Mouse (Mus musculus) C2C12 (cell line): ENCODE results near the gene Nfkbib. TPM values are rescaled to one million over a fixed set of nuclear protein-coding genes. Genes with fewer than 3 reads are reported as not detected.

ENCODE experiments used
- H3K27me3 ChIP-seq: one replicate; pipeline ENCODE4 v1.6.1; 2011; ENCODE audit not compliant: control insufficient read depth, insufficient read depth, insufficient read length
- H3K36me3 ChIP-seq: one replicate; pipeline ENCODE4 v1.6.1; 2011; ENCODE audit not compliant: control insufficient read depth, insufficient read depth
- H3K4me3 ChIP-seq: one replicate; pipeline ENCODE4 v1.5.1; 2011; ENCODE audit warnings: mild to moderate bottlenecking, control low read depth; ENCODE audit not compliant: poor library complexity, insufficient read depth, severe bottlenecking
- H3K79me2 ChIP-seq: one replicate; pipeline ENCODE4 v1.6.1; 2011; ENCODE audit not compliant: control insufficient read depth, insufficient read depth
- H3K79me3 ChIP-seq: one replicate; pipeline ENCODE4 v1.6.1; 2011; ENCODE audit warnings: low read depth, control low read depth
- H3ac ChIP-seq: one replicate; pipeline ENCODE3; 2011; ENCODE audit warnings: low read depth; ENCODE audit not compliant: control insufficient read depth, insufficient read length
- CEBPB ChIP-seq: IDR thresholded peaks from one replicate; pipeline ENCODE4 v1.6.1; 2011; ENCODE audit warnings: low read depth, mild to moderate bottlenecking, control low read depth, moderate library complexity
- CTCF ChIP-seq: IDR thresholded peaks from one replicate; pipeline ENCODE4 v1.5.1; 2011; ENCODE audit not compliant: control insufficient read depth, insufficient read depth, insufficient read length
- FOSL1 ChIP-seq: IDR thresholded peaks from one replicate; pipeline ENCODE4 v1.8.0; 2011; ENCODE audit warnings: mild to moderate bottlenecking, low read length; ENCODE audit not compliant: poor library complexity, insufficient read depth, severe bottlenecking
- MAX ChIP-seq: IDR thresholded peaks from one replicate; pipeline ENCODE4 v1.6.1; 2011; ENCODE audit warnings: mild to moderate bottlenecking, control low read depth
- MYOD1 ChIP-seq: IDR thresholded peaks from one replicate; pipeline ENCODE4 v1.6.1; 2011; ENCODE audit warnings: low read depth; ENCODE audit not compliant: control insufficient read depth, insufficient read length
- MYOG ChIP-seq: IDR thresholded peaks from one replicate; pipeline ENCODE4 v1.6.1; 2011; ENCODE audit not compliant: control insufficient read depth, insufficient read length; ENCODE audit errors: extremely low read depth
- USF1 ChIP-seq: IDR thresholded peaks from one replicate; pipeline ENCODE4 v1.6.1; 2011; ENCODE audit warnings: low read depth, mild to moderate bottlenecking, control low read depth, moderate library complexity
- polyA plus RNA-seq: library from polyadenylated mRNA; unstranded; fragments of >200 nt; fragmentation: generic; extraction: Trizol; gene quantifications from one replicate; pipeline ENCODE4 v1.2.1, GENCODE M21; 2012; ENCODE audit warnings: missing spikeins

The Nfkbib gene
- polyA plus RNA-seq, 1 experiment, result 45.1 TPM

GRCm38 (mm10) chr7:28778825-28779224, 11.5 kb upstream of the Nfkbib start:
- H3K79me2 ChIP-seq, result no peaks in the 10 kb centered on the region
- no peak overlapping the region for H3ac ChIP-seq
- TF ChIP-seq MYOD1 (no peak), MYOG (no peak), CEBPB (no peak), USF1 (no peak), CTCF (no peak), FOSL1 (no peak), MAX (no peak)
- no peaks in the 10 kb centered on the region for H3K79me3 ChIP-seq
- H3K36me3 ChIP-seq, result no peaks in the 10 kb centered on the region
- no peak overlapping the region for H3K4me3 ChIP-seq
- no peaks in the 10 kb centered on the region for H3K27me3 ChIP-seq

- H3K27me3 ChIP-seq, result no peaks in the 10 kb centered on the region
- H3K79me2 ChIP-seq, result no peaks in the 10 kb centered on the region
- no peak for TF ChIP-seq CTCF
- TF ChIP-seq USF1, result no peak
- no peak for TF ChIP-seq MAX
- TF ChIP-seq MYOG, result no peak
- TF ChIP-seq MYOD1, result no peak
- TF ChIP-seq FOSL1, result no peak
- no peak overlapping the region for H3ac ChIP-seq
- H3K36me3 ChIP-seq, result no peaks in the 10 kb centered on the region
- H3K4me3 ChIP-seq, result no peak overlapping the region
- H3K79me3 ChIP-seq, result no peaks in the 10 kb centered on the region
Measured at GRCm38 (mm10) chr7:28775129-28775528, 7.8 kb upstream of the Nfkbib start.

- Histone ChIP-seq H3K4me3 (no peak overlapping the region), H3K36me3 (no peaks in the 10 kb centered on the region), H3K27me3 (no peaks in the 10 kb centered on the region), H3K79me2 (no peaks in the 10 kb centered on the region), H3K79me3 (no peaks in the 10 kb centered on the region), H3ac (no peak overlapping the region)
- no peak for TF ChIP-seq USF1
Measured at GRCm38 (mm10) chr7:28774164-28774563, 6.9 kb upstream of the Nfkbib start.

- Histone ChIP-seq H3K79me3 (no peaks in the 10 kb centered on the region), H3ac (no peak overlapping the region), H3K36me3 (no peaks in the 10 kb centered on the region), H3K27me3 (no peaks in the 10 kb centered on the region), H3K4me3 (no peak overlapping the region), H3K79me2 (peaks cover 1% of the 10 kb centered on the region)
- TF ChIP-seq USF1 (no peak), MYOG (no peak), MAX (no peak), FOSL1 (no peak), CTCF (no peak), CEBPB (no peak), MYOD1 (no peak)
Measured at GRCm38 (mm10) chr7:28773163-28773562, 5.9 kb upstream of the Nfkbib start.

- TF ChIP-seq FOSL1 (no peak), MYOG (no peak), CEBPB (no peak), MAX (no peak), CTCF (no peak), USF1 (no peak)
- Histone ChIP-seq H3K79me2 (peaks cover 14% of the 10 kb centered on the region), H3K79me3 (no peaks in the 10 kb centered on the region), H3K4me3 (no peak overlapping the region), H3ac (no peak overlapping the region), H3K36me3 (no peaks in the 10 kb centered on the region), H3K27me3 (no peaks in the 10 kb centered on the region)
Measured at GRCm38 (mm10) chr7:28771867-28772266, 4.6 kb upstream of the Nfkbib start.

- H3K79me2 ChIP-seq, result peaks cover 24% of the 10 kb centered on the region
- peaks cover 4% of the 10 kb centered on the region for H3K79me3 ChIP-seq
- H3K27me3 ChIP-seq, result no peaks in the 10 kb centered on the region
- H3K4me3 ChIP-seq, result no peak overlapping the region
- H3K36me3 ChIP-seq, result no peaks in the 10 kb centered on the region
- H3ac ChIP-seq, result no peak overlapping the region
- TF ChIP-seq FOSL1 (no peak), MYOG (no peak), CEBPB (no peak), USF1 (no peak), CTCF (no peak), MAX (no peak), MYOD1 (no peak)
Measured at GRCm38 (mm10) chr7:28770309-28770708, 3.0 kb upstream of the Nfkbib start.
